Mouse (Mus musculus) left cerebral cortex, adult 11 months (tissue): ENCODE results near the gene Ift172.
"Not testable (repeated sequence)": the region's sequence is repeated elsewhere in the genome, so short reads cannot be mapped to it uniquely, and the experiment has no call there.

Experiments used
- DNase-seq: peaks from one replicate; pipeline ENCODE4 v3.0.0; 2022; ENCODE audit warnings: low spot score

Gene Ift172

DNA sequence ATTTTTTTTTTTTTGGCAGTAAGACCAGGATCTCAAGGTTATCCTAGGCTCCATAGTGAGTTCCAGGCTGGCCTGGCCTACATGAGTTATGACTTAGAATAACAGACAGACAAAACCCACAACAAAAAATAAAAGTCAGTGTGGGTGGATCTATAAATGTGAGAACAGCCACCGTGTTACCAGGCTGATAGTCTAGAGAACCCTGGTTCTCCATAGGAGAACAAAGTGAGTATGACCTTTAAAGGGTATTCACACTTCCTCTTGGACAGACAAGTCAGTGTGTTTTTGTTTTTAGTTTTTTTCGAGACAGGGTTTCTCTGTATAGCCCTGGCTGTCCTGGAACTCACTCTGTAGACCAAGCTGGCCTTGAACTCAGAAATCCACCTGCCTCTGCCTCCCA is 34.9 kb downstream of the Ift172 start:
- no peak for DNase-seq

- DNase-seq: no peak
Measured at GRCm38 (mm10) chr5:31255381-31255780, 35.5 kb downstream of the Ift172 start.

DNA sequence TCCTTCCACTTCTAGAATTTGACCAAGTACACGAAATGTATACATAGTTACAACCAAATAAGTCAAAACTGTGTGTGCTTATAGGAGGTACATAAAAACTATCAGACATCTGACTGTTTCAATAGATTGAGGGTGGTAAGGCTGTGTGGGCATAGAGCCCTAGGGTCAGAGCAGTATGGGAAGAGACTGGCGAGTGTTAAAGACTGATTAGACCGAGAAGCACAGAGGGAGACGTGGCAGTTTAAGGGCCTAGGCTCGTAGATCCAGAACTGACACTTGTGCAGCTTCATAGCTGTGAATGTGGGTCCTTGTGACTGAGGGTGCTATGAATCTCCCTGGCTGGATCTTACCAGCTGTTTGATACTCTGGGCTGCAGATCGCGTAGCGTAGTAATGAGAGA is 36.0 kb downstream of the Ift172 start:
- no peak for DNase-seq

GRCm38 (mm10) chr5:31254452-31254851 is 36.5 kb downstream of the Ift172 start:
- no peak for DNase-seq

DNA sequence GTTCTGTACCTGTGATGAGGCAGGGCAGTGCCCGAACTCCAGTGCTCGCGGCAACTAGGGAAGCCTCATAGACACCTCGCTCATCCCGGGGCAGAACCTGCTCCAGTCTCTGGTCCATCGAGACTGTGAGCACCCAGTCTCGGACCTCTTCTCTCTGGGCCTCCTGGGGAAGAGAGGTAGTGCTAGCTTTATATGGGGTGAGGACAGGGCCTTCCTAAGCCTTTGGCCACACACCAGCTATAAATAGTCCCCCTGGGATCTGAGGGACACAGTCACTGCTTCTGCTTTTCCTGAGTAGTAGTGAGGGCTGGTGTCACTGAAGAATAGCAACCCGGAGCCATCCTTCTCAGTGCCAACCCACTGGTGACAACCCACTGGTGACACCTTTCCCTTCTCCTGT is 37.1 kb downstream of the Ift172 start:
- DNase-seq: no peak

DNA sequence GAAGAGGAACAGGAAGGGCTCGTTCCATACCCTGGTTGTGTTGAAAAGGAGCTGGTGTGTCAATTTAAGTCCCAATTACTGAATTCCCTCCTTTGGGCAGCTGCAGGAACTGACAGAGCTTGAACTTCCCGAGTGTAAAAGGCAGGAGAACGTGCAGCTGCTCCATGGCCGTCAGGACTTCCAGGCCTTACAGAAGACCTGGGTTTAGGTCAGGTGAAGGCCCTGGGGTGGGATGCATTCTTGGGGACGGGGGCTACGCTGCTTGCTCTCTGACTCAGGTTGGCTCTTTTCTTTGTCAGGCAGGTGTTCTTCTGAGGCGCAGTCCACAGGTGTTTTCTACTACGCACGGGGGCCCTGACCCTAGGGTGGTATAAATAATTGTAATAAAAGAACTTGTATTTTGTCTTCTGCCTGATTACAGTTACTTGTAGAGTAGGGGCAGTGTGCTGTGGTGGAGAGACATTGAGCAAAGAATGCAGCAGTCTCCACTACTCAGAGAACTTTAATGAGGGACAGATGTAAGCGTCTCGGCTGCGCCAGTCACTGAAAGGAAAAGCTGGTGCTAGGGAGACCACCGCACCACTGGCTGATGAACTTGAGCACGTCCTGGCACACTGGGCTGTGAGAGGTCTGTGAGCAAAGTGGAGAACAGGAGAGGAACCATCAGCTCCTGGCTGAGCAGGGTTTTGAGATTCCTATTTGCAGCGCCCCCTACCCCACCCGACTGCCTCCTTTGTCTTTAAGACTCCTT is 37.9 kb downstream of the Ift172 start:
- DNase-seq: no peak

GRCm38 (mm10) chr5:31252151-31252550 is 38.8 kb downstream of the Ift172 start:
- no peak for DNase-seq

GRCm38 (mm10) chr5:31251541-31252101 is 39.3 kb downstream of the Ift172 start, which contains the start of gene Krtcap3:
Gene Krtcap3 (plus strand): TSS chr5:31251691.
- DNase-seq: no peak

DNA sequence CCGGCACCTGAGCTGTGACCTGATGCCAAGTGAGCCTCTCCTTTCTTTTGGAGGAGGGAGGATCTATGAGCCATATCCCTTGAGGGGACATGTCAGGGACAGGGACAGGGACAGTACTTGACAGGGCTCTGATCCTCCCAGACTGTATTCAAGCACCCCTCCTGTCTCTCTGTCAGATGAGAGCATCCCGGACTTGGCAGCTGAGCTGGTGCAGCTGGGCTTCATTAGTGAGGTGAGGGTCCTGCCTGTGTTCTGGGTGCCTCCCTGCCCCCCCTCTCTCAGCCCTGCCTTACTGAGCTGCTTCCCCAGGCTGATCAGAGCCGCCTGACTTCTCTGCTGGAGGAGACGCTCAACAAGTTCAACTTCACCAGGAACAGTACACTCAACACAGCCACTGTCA is 40.2 kb downstream of the Ift172 start:
- DNase-seq: no peak

DNA sequence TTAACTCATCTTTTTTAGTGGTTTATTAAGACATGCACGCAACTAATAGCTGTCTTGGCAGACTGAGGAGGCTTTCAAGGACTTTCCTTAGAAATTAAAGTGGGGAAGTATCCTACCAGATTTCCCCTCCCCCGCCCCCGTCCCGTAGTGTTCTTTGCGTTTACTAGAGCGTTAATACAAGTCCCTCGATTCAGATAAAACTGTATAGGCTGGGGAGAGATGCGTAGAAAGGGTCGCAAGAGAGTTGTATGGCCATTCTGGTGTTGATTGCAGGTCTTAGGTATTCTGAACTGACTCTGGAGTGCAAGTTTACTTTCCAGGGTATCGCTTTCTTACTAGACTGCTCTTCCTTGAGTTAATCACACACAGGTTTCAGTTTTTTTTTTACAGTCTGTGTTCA is 48.7 kb downstream of the Ift172 start:
- DNase-seq: no peak

DNA sequence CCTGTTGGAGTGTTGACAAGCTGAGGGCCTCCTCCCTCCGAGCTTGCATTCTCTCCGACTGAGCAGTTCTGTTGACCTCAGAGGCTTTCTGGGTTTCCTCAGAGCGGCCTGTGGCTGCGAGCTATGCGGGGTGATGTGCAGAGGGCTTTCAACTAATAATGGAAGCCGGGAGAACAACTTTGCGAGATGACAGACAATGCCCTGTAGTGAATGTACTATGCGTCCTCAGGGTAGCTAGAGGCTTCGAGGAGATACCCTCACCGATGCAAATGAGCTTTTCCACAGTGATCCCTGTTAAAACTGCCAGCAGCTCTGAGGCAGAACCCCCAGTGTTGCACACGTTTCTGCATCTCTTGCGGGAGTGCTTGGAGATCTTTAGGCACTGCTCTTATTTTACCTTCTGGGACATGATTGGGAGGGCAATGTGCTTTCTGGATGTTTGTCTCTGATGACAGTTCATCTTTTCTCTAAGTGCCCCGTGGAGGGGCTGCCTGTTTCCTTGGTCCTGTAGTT is 49.3 kb downstream of the Ift172 start:
- DNase-seq: no peak

DNA sequence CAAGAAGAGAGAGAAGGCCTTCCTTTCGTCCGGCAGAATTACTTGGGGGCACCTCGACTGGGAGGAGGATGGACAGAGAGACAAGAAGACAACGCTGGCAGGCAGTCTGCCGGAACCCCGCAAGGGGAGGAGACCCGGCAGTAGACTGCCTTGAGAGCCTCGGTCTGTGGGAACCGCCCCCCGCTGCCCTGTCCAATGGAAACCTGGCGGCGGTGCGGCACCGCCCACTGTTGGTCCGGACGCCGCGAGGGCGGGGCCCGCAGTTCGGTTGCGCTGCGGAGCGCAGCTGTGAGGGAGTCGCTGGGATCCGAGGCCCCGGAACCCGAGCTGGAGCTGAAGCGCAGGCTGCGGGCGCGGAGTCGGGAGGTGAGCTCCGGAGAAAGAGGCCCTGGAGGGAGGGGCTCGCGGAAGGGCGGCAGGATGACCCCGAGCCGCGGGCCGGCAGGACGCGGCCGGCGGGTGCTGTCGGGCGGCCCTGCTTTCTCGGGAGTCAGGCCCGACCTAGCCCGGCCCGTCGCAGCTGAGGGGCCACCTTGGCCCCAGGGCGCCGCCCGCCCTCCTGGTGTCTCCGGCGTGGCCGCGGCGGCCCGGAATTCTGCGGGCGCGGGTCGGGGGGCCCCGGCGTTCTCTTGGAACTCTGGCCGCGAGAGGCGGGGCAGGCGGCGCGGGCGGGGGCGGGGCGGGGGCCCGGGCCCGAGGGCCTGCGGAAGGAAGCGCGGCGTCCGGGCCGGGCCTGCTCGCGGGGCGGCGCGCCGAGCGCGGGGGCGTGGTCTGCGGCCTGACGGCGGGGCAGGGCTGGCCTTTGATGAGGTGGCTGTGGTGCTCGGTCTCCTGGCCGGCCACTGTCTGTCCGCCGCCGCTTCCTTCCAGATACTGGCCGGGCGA is 50.0 kb downstream of the Ift172 start, which contains the start of the genes Nrbp1 and Gm9970:
TSS of gene Nrbp1 (plus strand) at position 228 of the 885 bp plus-strand sequence.
TSS of gene Gm9970 (minus strand) at position 596 of the 885 bp plus-strand sequence.
- DNase-seq: peak; percentile 90

- no peak for DNase-seq
Measured at GRCm38 (mm10) chr5:31226641-31227040, 64.3 kb downstream of the Ift172 start.

DNA sequence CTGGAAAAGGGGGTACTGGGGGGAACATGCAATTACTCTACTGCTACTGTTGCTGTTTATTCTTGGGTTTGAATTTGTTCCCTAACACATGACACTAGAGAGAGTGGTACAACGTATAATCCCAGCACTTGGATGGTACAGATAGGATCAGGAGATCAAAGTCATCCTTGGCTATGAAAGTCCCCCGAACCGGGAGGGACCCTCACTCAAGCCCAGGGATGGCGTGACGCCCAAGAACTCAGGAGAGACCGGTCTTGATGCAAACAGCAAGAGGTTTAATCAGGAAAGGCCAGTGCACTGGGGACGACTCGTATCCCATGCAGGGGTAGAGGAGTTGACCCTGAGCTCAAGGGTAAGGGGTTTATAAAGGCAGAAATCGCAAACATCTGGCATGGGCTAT is 68.2 kb downstream of the Ift172 start:
- no peak for DNase-seq

- DNase-seq: no peak
Measured at GRCm38 (mm10) chr5:31221304-31221945, 69.5 kb downstream of the Ift172 start.

DNA sequence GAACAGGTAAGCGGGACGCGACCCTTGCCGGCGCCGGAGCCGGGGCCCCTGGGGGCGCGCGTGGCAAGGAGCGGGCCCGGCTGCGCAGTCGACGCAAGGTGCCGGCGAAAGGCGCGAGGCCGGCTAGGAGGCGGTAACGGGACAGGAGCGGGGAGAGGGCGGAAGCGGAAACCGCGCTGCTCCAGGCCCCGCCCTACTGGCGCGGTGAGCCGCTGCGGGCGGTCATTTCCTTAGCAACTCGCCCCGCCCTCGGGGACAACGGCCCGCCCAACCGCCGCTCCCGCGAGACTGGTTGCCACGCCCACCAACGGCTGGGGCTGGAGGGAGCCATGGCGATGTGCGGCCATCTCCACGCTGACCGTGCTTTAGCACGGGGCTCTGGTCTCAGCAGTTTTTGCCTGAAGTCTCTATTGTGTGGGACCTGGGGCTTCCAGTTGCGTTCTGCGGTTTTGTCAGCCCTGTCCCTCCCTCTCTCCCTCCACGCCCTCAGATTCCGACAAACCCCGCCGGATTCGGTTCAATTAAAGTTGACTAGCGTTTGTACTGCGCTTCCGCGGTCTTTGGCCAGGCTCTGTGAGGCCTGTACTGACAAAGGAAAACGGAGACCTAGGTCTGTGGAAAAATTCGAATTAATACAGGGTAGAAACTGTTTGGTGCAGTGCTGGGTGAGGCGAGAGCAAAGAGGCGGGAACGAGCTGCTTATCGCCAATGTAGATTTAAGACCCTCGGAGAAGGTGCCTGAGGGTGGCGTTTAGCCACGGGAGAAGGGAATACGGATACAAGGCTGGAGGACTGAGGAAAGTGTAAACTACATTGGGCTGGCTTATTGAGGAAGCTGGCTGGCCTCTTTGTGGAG is 70.2 kb downstream of the Ift172 start, which contains the start of gene Ppm1g:
TSS of gene Ppm1g (minus strand) at position 240 of the 856 bp plus-strand sequence.
- peak; percentile 88 for DNase-seq

- no peak for DNase-seq
Measured at GRCm38 (mm10) chr5:31219911-31220447, 70.9 kb downstream of the Ift172 start.

DNA sequence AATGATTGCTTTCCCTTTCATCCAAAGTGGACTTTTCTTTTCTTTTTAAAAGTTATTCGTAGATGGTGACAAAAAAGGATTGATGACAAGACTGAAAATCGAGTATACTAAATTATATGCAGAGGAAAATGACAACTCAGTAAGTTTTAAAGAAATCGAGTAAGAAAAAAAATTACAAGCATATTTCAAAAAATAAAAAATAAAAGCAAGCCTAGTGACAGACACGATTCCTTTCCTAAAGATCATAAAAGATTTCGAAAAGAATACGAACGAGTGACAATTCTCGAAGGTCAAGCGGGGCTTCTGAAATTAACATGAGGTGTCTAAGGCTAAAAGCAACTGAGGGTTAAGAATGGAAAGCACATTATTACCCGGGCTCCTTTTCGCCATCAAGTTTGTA is 71.4 kb downstream of the Ift172 start:
- DNase-seq: no peak

DNA sequence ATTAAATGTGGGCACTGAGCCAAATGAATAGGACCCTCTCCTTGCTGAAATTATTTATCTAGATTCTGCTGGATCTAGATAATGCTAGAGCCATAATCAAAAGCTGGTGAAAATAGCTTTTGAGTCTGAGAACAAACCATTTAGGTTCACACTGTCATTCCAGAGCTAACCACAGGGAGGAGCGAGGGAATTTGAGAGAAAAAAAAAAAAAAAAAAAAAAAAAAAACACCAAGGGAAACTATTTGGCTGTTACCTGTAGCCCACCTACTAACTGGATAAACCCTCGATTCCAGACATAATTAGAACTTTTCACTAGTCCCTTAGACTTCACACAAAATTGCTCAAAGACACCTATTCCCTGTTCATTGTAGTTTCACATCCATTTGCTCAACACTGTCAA is 71.8 kb downstream of the Ift172 start:
- DNase-seq: no peak

DNA sequence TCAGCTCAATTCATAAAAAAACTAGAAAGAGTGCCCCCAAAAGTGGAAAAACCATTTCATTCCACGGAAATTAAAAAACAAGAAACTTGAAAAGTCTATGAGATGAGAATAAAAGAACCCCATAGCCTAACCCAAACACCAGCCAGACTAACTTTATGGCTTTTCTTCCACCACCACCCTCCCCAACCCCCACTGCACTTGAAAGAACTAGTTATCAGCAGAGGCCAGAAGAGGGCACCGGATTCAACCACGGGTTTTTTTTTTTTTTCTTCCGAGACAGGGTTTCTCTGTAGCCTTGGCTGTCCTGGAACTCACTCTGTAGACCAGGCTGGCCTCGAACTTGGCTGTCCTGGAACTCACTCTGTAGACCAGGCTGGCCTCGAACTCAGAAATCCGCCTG is 72.6 kb downstream of the Ift172 start:
- DNase-seq: no peak

DNA sequence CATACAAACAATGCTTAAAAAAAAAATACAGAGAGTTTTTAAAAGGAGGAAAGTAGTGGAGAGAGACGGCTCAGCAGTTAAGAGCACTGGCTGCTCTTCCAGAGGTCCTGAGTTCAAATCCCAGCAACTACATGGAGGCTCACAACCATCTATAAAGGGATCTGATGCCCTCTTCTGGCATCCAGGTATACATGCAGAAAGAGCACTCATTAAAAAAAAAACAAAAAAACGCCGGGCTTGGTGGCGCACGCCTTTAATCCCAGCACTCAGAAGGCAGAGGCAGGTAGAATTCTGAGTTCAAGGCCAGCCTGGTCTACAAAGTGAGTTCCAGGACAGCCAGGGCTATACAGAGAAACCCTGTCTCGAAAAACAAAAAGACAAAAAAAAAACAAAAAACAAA is 74.4 kb downstream of the Ift172 start:
- DNase-seq: not testable (repeated sequence)
